Mouse (Mus musculus) lung, adult 2 months (tissue): ENCODE data around the gene Samd5.

Experiments used
- CTCF ChIP-seq: fragments of 200-500 bp; IDR thresholded peaks from 2 replicates; pipeline ENCODE4 v1.5.1; 2011; ENCODE audit warnings: mild to moderate bottlenecking, low read length, control low read depth; ENCODE audit not compliant: insufficient read depth
- POLR2A ChIP-seq: fragments of 200-500 bp; IDR thresholded peaks from 2 replicates; pipeline ENCODE4 v1.6.1; 2011; ENCODE audit warnings: low read depth, mild to moderate bottlenecking, control low read depth, low read length, borderline replicate concordance; ENCODE audit errors: extremely low read depth

GRCm38 (mm10) chr10:9643531-9643930, 31.5 kb downstream of the Samd5 start:
- TF ChIP-seq CTCF (no peak), POLR2A (no peak)
